Mouse (Mus musculus): ENCODE results near the gene Cav3. TPM values are rescaled to one million over a fixed set of nuclear protein-coding genes. Genes with fewer than 3 reads are reported as not detected.

Gene Cav3
- polyA plus RNA-seq, 1 experiment from 2014 or later, result not detected

DNA sequence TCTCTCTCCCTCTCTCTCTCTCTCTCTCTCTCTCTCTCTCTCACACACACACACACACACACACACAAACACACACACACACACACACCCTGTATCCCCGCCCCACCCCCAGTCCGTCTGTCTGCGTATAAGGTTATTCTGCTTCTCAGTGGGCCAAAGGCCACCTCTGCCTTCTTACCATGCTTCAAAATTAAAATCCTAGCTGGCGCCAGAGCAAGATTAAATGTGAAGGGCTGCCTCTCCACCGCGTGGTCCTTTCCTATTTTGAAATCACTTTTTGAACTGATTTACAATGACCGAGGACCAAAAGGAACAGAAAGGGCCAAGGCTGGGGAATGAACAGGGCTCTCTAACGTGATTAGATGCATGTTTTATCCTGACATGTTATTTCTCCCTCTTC, 32.2 kb downstream of the Cav3 start:
- 67% methylated on average over 8 of the region's 8 CpGs for WGBS
- H3K9me3 ChIP-seq (ENCODE audit: control insufficient read depth, low read length), result no peaks in the 10 kb centered on the region
- H3K27ac ChIP-seq (ENCODE audit: low read length), result no peak overlapping the region
- no peak for ATAC-seq
- H3K4me1 ChIP-seq (replicated peaks; ENCODE audit: control insufficient read depth, insufficient read depth, low read length), result peaks cover 21% of the 10 kb centered on the region
- no peaks in the 10 kb centered on the region for H3K36me3 ChIP-seq (ENCODE audit: control insufficient read depth, insufficient read depth)
- H3K4me2 ChIP-seq (ENCODE audit: low read length), result no peak overlapping the region
- no peak overlapping the region for H3K9ac ChIP-seq (replicated peaks; ENCODE audit: low read depth, low read length)
- H3K4me3 ChIP-seq (replicated peaks; ENCODE audit: low read length), result no peak overlapping the region
- peaks cover 30% of the 10 kb centered on the region for H3K27me3 ChIP-seq (replicated peaks; ENCODE audit: control insufficient read depth, insufficient read depth, low read length)

DNA sequence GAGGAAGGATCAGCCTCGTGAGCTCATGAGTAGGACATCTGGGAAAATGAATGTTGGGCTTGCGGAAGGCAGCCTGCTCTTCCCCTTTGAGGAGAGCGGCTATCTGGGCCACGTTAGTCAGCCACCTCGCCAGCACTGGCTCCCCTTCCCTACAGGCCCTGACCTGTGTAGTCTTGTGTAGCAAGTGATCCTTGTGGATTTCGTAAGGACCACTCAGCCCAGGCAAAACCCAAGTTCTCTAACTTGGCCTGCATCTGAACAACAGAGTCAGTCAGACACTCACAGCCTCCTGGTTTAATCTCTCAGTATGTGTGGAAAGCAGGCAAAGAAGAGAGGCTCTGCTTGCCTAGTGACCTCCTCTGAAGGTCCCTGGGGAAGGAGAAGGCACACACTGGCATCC, 33.4 kb downstream of the Cav3 start:
- H3K27ac ChIP-seq (ENCODE audit: low read length), result no peak overlapping the region
- H3K9me3 ChIP-seq (ENCODE audit: control insufficient read depth, low read length), result no peaks in the 10 kb centered on the region
- no peak overlapping the region for H3K4me2 ChIP-seq (ENCODE audit: low read length)
- no peak overlapping the region for H3K4me3 ChIP-seq (replicated peaks; ENCODE audit: low read length)
- H3K4me1 ChIP-seq (replicated peaks; ENCODE audit: control insufficient read depth, insufficient read depth, low read length), result peaks cover 21% of the 10 kb centered on the region
- H3K36me3 ChIP-seq (ENCODE audit: control insufficient read depth, insufficient read depth), result no peaks in the 10 kb centered on the region
- 93% methylated on average over 6 of the region's 6 CpGs for WGBS
- no peak for ATAC-seq
- H3K27me3 ChIP-seq (replicated peaks; ENCODE audit: control insufficient read depth, insufficient read depth, low read length), result peaks cover 24% of the 10 kb centered on the region
- H3K9ac ChIP-seq (replicated peaks; ENCODE audit: low read depth, low read length), result no peak overlapping the region

DNA sequence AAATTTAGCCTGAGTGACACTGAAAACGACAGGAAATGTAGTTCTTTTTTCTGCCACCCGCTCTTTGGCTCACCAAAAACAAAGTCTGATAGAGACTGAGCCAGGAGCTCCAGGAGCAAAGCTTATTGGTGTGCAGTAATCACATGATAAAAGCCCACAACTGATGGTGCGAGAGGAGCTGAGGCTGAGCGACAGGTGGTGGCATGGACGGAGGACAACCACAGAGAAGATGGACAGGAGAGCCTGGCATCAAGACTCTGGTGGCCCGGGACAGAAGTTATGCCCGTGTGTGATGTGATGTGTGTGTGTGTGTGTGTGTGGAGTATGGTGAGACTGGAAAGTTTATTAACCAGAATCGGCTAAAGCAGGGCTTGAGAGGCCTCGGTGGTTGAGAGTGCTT, 34.1 kb downstream of the Cav3 start:
- ATAC-seq, result no peak
- 86% methylated on average over 9 of the region's 9 CpGs for WGBS
- Histone ChIP-seq H3K4me2 (ENCODE audit: low read length) (no peak overlapping the region), H3K9ac (replicated peaks; ENCODE audit: low read depth, low read length) (no peak overlapping the region), H3K27me3 (replicated peaks; ENCODE audit: control insufficient read depth, insufficient read depth, low read length) (peaks cover 17% of the 10 kb centered on the region), H3K36me3 (ENCODE audit: control insufficient read depth, insufficient read depth) (no peaks in the 10 kb centered on the region), H3K4me3 (replicated peaks; ENCODE audit: low read length) (no peak overlapping the region), H3K4me1 (replicated peaks; ENCODE audit: control insufficient read depth, insufficient read depth, low read length) (peaks cover 21% of the 10 kb centered on the region), H3K27ac (ENCODE audit: low read length) (no peak overlapping the region), H3K9me3 (ENCODE audit: control insufficient read depth, low read length) (no peaks in the 10 kb centered on the region)

DNA sequence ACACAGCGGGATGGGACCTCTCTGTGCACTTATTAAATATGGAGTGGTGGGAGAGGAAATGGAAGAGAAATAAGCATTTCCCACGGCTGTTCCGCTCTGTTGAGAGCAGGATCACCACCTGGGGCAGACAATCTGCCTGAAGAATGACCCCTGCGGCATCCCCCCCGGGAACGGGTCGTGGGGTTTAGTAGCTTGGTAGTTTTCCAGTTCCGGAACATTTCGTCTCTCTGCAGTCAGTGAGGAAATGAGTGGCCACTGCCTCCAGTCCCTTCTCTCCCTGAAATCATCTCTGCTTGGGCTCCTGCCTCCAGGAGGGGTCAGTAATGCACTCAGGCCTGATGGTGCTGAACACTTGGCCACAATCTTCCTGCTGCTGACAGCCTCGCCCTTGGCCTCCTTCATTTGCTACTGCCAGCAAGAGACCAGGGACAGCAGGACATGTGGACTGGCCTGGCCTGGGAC, 35.3 kb downstream of the Cav3 start:
- no peak overlapping the region for H3K4me3 ChIP-seq (replicated peaks; ENCODE audit: low read length)
- H3K9me3 ChIP-seq (ENCODE audit: control insufficient read depth, low read length), result no peaks in the 10 kb centered on the region
- H3K9ac ChIP-seq (replicated peaks; ENCODE audit: low read depth, low read length), result no peak overlapping the region
- H3K4me1 ChIP-seq (replicated peaks; ENCODE audit: control insufficient read depth, insufficient read depth, low read length), result peaks cover 12% of the 10 kb centered on the region
- H3K27me3 ChIP-seq (replicated peaks; ENCODE audit: control insufficient read depth, insufficient read depth, low read length), result peaks cover 5% of the 10 kb centered on the region
- ATAC-seq, result no peak
- H3K4me2 ChIP-seq (ENCODE audit: low read length), result no peak overlapping the region
- no peaks in the 10 kb centered on the region for H3K36me3 ChIP-seq (ENCODE audit: control insufficient read depth, insufficient read depth)
- WGBS, result 53% methylated on average over 10 of the region's 10 CpGs
- H3K27ac ChIP-seq (ENCODE audit: low read length), result no peak overlapping the region

DNA sequence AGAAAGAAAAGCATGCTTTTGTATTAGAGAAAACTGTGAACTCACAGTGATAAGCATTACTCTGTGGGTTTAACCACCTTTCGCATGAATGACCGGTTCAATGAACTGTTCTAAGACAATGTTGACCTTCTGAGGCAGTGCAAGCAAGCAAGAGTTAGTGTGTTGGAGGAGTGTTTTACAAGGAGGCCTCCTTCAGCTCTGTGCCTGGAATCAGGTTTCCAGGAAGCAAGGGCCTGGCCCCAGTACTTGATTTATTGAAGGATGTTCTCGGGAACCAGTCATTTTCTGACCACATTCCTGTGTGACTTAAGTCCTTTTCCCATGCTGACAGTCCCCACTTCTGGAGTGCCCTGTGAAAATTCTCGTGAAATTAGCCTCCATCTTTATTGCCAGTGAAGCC, 35.9 kb downstream of the Cav3 start:
- no peaks in the 10 kb centered on the region for H3K36me3 ChIP-seq (ENCODE audit: control insufficient read depth, insufficient read depth)
- no peak for ATAC-seq
- H3K27me3 ChIP-seq (replicated peaks; ENCODE audit: control insufficient read depth, insufficient read depth, low read length), result 0 out of 2 replicates have a peak, but pooled peaks cover 2% of the 10 kb centered on the region
- H3K9ac ChIP-seq (replicated peaks; ENCODE audit: low read depth, low read length), result no peak overlapping the region
- no peak overlapping the region for H3K27ac ChIP-seq (ENCODE audit: low read length)
- H3K4me3 ChIP-seq (replicated peaks; ENCODE audit: low read length), result no peak overlapping the region
- WGBS, result 55% methylated on average over 4 of the region's 4 CpGs
- H3K4me1 ChIP-seq (replicated peaks; ENCODE audit: control insufficient read depth, insufficient read depth, low read length), result peaks cover 6% of the 10 kb centered on the region
- H3K4me2 ChIP-seq (ENCODE audit: low read length), result no peak overlapping the region
- H3K9me3 ChIP-seq (ENCODE audit: control insufficient read depth, low read length), result no peaks in the 10 kb centered on the region

DNA sequence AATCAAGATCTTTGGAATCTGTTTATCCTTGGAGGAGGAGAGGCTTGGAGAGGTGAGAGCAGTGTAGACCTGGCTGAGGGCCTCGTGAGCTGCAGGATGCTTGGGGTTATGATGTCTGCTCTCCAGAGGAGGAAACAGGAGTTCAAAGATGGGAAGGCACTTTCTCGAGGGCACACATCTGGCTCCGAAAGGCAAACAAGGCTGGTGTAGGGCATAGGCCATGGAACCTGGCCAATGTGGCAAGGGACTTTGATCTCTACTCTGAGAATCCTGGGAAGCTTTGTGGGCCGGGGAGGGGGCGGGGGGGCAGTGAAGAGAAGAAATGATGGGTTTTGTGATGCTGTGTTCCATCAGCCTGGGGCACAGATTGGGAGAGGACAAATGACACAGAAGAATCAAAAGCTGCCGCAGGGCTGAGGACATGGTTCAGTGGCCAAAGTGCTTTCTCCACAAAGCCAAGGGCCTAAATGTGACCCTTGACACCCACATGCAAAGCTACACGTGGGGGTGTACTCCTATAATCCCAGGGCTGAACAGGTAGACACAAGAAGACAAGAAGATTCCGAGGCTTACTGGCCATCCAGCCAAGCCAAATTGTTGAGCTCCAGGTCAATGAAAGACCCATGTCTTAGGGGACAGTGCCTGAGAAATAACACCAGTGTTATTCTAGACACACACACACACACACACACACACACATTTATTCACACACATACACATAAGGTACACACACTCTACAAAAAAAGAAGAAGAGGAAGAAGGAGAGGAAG, 37.2 kb downstream of the Cav3 start:
- no peak overlapping the region for H3K27ac ChIP-seq (ENCODE audit: low read length)
- H3K36me3 ChIP-seq (ENCODE audit: control insufficient read depth, insufficient read depth), result no peaks in the 10 kb centered on the region
- H3K4me1 ChIP-seq (replicated peaks; ENCODE audit: control insufficient read depth, insufficient read depth, low read length), result no peaks in the 10 kb centered on the region
- H3K9ac ChIP-seq (replicated peaks; ENCODE audit: low read depth, low read length), result no peak overlapping the region
- H3K4me3 ChIP-seq (replicated peaks; ENCODE audit: low read length), result no peak overlapping the region
- 73% methylated on average over 8 of the region's 8 CpGs for WGBS
- no peaks in the 10 kb centered on the region for H3K27me3 ChIP-seq (replicated peaks; ENCODE audit: control insufficient read depth, insufficient read depth, low read length)
- no peaks in the 10 kb centered on the region for H3K9me3 ChIP-seq (ENCODE audit: control insufficient read depth, low read length)
- no peak overlapping the region for H3K4me2 ChIP-seq (ENCODE audit: low read length)
- ATAC-seq, result no peak

DNA sequence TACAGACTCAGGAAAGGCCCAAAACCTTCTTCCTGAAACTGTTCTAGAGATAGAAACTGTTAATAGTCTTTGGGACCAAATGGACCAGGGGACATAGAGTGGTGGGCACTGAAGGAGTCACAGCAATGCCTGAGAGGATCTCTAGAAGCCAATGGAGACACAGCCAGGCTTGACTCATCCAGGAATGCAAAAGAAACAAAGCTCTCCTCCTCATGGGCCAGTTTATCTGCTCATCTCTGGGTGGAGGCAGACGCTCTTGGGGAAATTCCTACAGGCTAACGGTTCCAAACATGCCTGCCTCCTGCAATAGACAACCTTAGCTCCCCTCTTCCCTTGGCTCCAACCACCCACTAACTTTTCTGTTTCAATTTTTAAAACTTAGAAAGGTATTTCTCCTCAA, 38.2 kb downstream of the Cav3 start:
- Histone ChIP-seq H3K27me3 (replicated peaks; ENCODE audit: control insufficient read depth, insufficient read depth, low read length) (no peaks in the 10 kb centered on the region), H3K4me3 (replicated peaks; ENCODE audit: low read length) (no peak overlapping the region), H3K9ac (replicated peaks; ENCODE audit: low read depth, low read length) (no peak overlapping the region), H3K36me3 (ENCODE audit: control insufficient read depth, insufficient read depth) (no peaks in the 10 kb centered on the region), H3K9me3 (ENCODE audit: control insufficient read depth, low read length) (no peaks in the 10 kb centered on the region), H3K4me2 (ENCODE audit: low read length) (no peak overlapping the region), H3K4me1 (replicated peaks; ENCODE audit: control insufficient read depth, insufficient read depth, low read length) (no peaks in the 10 kb centered on the region), H3K27ac (ENCODE audit: low read length) (no peak overlapping the region)
- 89% methylated on average over 2 of the region's 2 CpGs for WGBS
- no peak for ATAC-seq

DNA sequence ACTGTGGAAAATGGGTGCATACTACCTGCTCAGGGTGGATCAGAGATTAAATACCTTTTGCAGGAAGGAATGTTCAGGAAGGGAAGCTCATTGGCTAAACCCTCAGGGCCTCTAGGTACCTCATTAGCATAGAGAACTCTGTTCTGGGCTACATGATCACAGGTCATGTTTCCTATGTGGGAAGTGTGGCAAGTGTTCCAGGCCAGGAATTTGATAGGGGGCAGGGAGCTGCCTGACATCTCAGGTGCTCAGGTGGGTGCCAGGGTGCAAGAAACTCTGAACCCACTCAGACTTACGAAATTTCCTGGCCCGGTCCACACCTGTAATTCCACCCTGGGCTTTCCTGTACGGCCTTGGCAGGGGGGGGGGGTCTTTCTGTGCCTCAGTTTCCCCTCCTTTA, 39.4 kb downstream of the Cav3 start:
- Histone ChIP-seq H3K9ac (replicated peaks; ENCODE audit: low read depth, low read length) (no peak overlapping the region), H3K9me3 (ENCODE audit: control insufficient read depth, low read length) (no peaks in the 10 kb centered on the region), H3K36me3 (ENCODE audit: control insufficient read depth, insufficient read depth) (no peaks in the 10 kb centered on the region), H3K4me2 (ENCODE audit: low read length) (no peak overlapping the region), H3K4me1 (replicated peaks; ENCODE audit: control insufficient read depth, insufficient read depth, low read length) (no peaks in the 10 kb centered on the region), H3K4me3 (replicated peaks; ENCODE audit: low read length) (no peak overlapping the region), H3K27ac (ENCODE audit: low read length) (no peak overlapping the region), H3K27me3 (replicated peaks; ENCODE audit: control insufficient read depth, insufficient read depth, low read length) (no peaks in the 10 kb centered on the region)
- 91% methylated on average over 3 of the region's 3 CpGs for WGBS
- no peak for ATAC-seq

DNA sequence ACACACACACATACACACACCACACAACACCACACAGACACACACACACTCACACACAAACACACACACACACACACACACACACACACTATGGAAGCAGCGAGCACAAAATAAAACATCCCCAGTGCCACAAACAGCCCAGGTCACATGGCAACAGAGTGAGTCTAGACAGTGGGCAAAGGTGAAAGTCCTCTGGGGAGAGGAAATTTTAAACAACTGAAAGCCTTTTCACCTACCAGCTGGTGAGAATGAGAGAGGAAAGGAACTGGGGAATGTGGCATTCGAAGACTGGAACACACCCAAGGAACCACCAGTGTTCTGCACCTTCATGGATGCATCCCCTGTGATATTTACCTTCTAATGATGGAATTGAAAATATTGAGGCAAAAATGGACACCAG, 40.2 kb downstream of the Cav3 start:
- no peaks in the 10 kb centered on the region for H3K27me3 ChIP-seq (replicated peaks; ENCODE audit: control insufficient read depth, insufficient read depth, low read length)
- WGBS, result 76% methylated on average over 2 of the region's 2 CpGs
- H3K4me2 ChIP-seq (ENCODE audit: low read length), result no peak overlapping the region
- H3K9me3 ChIP-seq (ENCODE audit: control insufficient read depth, low read length), result no peaks in the 10 kb centered on the region
- H3K4me3 ChIP-seq (replicated peaks; ENCODE audit: low read length), result no peak overlapping the region
- no peaks in the 10 kb centered on the region for H3K4me1 ChIP-seq (replicated peaks; ENCODE audit: control insufficient read depth, insufficient read depth, low read length)
- no peaks in the 10 kb centered on the region for H3K36me3 ChIP-seq (ENCODE audit: control insufficient read depth, insufficient read depth)
- H3K27ac ChIP-seq (ENCODE audit: low read length), result no peak overlapping the region
- H3K9ac ChIP-seq (replicated peaks; ENCODE audit: low read depth, low read length), result no peak overlapping the region
- no peak for ATAC-seq

DNA sequence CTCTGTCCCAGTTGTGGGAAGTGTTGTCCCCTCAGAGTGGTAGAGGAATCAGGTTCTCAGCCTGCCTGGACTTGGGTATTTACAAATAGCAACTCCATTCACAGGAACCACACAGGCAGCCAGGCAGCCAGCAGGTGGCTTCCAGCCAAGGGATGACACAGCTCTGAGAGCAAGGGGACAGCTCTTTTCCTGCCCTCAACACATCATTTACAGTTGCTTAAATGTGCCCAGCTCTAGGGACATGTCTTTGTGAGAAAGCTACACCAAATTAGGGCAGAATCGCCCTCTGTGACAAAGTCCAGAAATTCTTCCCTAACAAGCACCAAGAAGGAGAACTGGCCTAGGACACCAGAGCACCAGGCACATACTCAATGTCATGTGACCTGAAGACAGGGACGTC, 41.9 kb downstream of the Cav3 start:
- H3K9ac ChIP-seq (replicated peaks; ENCODE audit: low read depth, low read length), result no peak overlapping the region
- no peak for ATAC-seq
- H3K27me3 ChIP-seq (replicated peaks; ENCODE audit: control insufficient read depth, insufficient read depth, low read length), result no peaks in the 10 kb centered on the region
- no peak overlapping the region for H3K4me2 ChIP-seq (ENCODE audit: low read length)
- H3K36me3 ChIP-seq (ENCODE audit: control insufficient read depth, insufficient read depth), result no peaks in the 10 kb centered on the region
- no peaks in the 10 kb centered on the region for H3K9me3 ChIP-seq (ENCODE audit: control insufficient read depth, low read length)
- H3K4me1 ChIP-seq (replicated peaks; ENCODE audit: control insufficient read depth, insufficient read depth, low read length), result no peaks in the 10 kb centered on the region
- H3K4me3 ChIP-seq (replicated peaks; ENCODE audit: low read length), result no peak overlapping the region
- no peak overlapping the region for H3K27ac ChIP-seq (ENCODE audit: low read length)
- 72% methylated on average over 2 of the region's 2 CpGs for WGBS

All from forebrain, embryonic 16.5 days (tissue).